Mouse (Mus musculus) limb, embryonic 10.5 days (tissue): ENCODE measurements at regions not wholly inside any gene's neighbourhood (a gene's known extent, or its start where the extent isn't known, plus 50 kb on each side); places are given as distances from the start of the nearest gene placed in this dataset.

Source experiments
- DNase-seq: peaks from one replicate; pipeline ENCODE4 v3.0.0-alpha.2; 2017; ENCODE audit warnings: low spot score
- H3K27ac ChIP-seq: fragments of 300-500 bp; sonication (generic); 2 replicates; pipeline ENCODE4 v1.5.1; 2016; ENCODE audit warnings: mild to moderate bottlenecking
- H3K27me3 ChIP-seq: fragments of 300-500 bp; sonication (generic); 2 replicates; pipeline ENCODE4 v1.6.1; 2016; ENCODE audit warnings: low read depth, mild to moderate bottlenecking; ENCODE audit not compliant: poor library complexity, severe bottlenecking
- H3K36me3 ChIP-seq: fragments of 300-500 bp; sonication (generic); 2 replicates; pipeline ENCODE4 v1.6.1; 2016; ENCODE audit warnings: mild to moderate bottlenecking, moderate library complexity
- H3K4me1 ChIP-seq: fragments of 300-500 bp; sonication (generic); 2 replicates; pipeline ENCODE4 v1.6.1; 2016
- H3K4me3 ChIP-seq: fragments of 300-500 bp; sonication (generic); 2 replicates; pipeline ENCODE4 v1.5.1; 2016; ENCODE audit warnings: mild to moderate bottlenecking, moderate library complexity
- H3K9me3 ChIP-seq: fragments of 300-500 bp; sonication (generic); replicated peaks from 2 replicates; pipeline ENCODE4 v1.6.1; 2016; ENCODE audit warnings: mild to moderate bottlenecking
- WGBS: fragments of 180-500 bp; shearing (Covaris S2); methylation state at CpG from one replicate; pipeline ENCODE4 v1.1.7; 2016; 5-methylcytosine and 5-hydroxymethylcytosine counted together

DNA sequence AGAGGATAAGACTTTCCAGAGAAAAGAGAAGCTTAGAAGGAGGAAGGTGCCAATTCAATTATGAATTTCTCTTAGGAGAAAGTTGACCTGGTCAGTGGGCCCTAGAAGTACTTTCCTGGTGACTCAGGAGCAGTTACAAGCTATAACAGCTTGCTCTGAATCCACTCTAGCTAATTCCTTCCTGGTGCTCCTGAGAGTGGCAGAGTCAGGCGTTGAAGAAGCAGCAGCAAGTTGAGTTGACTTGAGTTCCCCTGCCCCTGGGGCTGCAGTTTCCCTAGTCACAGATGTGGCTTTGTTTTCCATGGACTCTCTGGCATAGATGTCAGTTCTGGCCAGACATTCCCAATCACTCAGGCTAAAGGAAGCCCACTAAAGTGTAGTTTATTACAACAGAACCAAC is 85.9 kb downstream of the Osr1 start:
- 17% methylated on average over 1 of the region's 1 CpGs for WGBS
- Histone ChIP-seq H3K27me3 (no peaks in the 10 kb centered on the region), H3K27ac (no peak overlapping the region), H3K4me3 (no peak overlapping the region), H3K4me1 (no peaks in the 10 kb centered on the region), H3K9me3 (no peaks in the 10 kb centered on the region), H3K36me3 (no peaks in the 10 kb centered on the region)
- DNase-seq, result no peak

GRCm38 (mm10) chr12:9656324-9656723 is 86.4 kb downstream of the Osr1 start:
- Histone ChIP-seq H3K9me3 (no peaks in the 10 kb centered on the region), H3K27ac (no peak overlapping the region), H3K36me3 (no peaks in the 10 kb centered on the region), H3K4me3 (no peak overlapping the region), H3K27me3 (no peaks in the 10 kb centered on the region), H3K4me1 (no peaks in the 10 kb centered on the region)
- 58% methylated on average over 3 of the region's 3 CpGs for WGBS
- DNase-seq, result no peak

DNA sequence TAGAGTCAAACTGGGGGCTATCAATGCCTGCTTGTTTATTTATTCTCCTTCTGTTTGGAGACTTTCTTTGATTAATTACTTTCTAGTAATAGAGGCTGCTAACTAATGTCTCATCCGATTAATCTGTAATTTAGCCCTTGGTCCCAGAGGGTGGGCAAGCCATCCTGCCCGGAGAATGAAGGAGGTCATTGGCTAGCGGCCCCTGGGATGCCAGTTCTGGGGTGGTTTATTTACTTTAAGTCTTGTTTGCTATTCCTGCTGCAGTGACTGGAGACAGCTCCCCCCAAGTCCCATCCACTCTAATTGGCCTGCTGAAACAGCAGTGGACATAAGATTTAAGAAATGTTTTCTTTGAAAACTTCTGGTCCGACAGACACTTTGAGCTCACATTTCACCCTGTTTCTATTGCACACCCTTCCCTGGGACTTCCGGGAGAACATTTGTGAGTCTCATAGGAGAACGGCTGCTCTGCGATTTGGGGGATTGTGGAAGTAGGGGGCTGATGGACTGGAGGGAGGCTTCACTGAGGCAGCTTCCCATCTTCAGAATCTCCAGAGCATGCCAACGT is 87.4 kb downstream of the Osr1 start:
- H3K36me3 ChIP-seq, result no peaks in the 10 kb centered on the region
- H3K4me1 ChIP-seq, result no peaks in the 10 kb centered on the region
- no peak for DNase-seq
- H3K27ac ChIP-seq, result no peak overlapping the region
- H3K4me3 ChIP-seq, result no peak overlapping the region
- no peaks in the 10 kb centered on the region for H3K27me3 ChIP-seq
- no peaks in the 10 kb centered on the region for H3K9me3 ChIP-seq
- 42% methylated on average over 8 of the region's 8 CpGs for WGBS

GRCm38 (mm10) chr12:9657793-9658192 is 87.9 kb downstream of the Osr1 start:
- Histone ChIP-seq H3K4me1 (no peaks in the 10 kb centered on the region), H3K4me3 (no peak overlapping the region), H3K36me3 (no peaks in the 10 kb centered on the region), H3K27ac (no peak overlapping the region), H3K27me3 (no peaks in the 10 kb centered on the region), H3K9me3 (no peaks in the 10 kb centered on the region)
- 75% methylated on average over 8 of the region's 8 CpGs for WGBS
- DNase-seq, result no peak

DNA sequence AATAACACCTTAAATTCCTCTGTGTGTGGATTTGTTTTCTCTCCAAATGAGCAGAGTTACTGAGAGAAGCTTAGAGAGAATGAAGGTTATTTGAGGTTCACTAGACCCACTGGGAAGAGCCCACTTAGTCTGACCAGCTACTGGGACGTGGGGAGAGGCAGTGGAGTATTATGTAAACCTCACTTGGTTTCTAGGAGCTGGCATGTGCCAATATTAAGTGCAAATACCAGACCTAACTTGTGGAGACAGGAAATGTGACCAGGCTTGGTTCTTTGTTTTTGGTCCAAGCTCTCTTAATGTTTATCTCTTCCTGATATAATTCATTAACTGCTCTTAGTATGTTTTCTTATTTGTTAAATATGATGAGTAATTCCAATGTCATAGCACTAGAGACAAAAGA is 90.4 kb downstream of the Osr1 start:
- Histone ChIP-seq H3K27ac (no peak overlapping the region), H3K9me3 (no peaks in the 10 kb centered on the region), H3K36me3 (no peaks in the 10 kb centered on the region), H3K4me1 (no peaks in the 10 kb centered on the region), H3K27me3 (no peaks in the 10 kb centered on the region), H3K4me3 (no peak overlapping the region)
- WGBS, result 75% methylated on average over 1 of the region's 1 CpGs
- DNase-seq, result no peak

DNA sequence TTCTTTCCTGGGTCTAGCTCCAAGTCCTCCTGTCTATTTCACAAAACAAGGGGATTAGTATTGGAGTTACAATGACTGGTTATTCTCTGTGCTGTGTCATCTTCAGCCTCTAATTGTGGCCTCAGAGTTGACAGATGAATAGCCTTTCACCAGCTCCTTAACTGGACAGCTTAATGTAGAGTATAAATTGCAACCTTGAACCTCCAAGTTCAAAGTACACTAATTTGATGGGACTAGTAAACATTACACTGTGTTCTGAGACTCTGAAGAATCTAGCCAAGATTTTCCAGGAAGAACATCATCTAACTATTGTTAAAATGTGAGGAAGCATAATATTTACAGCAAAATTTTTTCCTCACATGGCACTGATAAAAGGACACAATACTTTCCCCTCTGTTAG is 118.9 kb downstream of the Osr1 start:
- no peak for DNase-seq

GRCm38 (mm10) chr12:9689541-9689940 is 119.6 kb downstream of the Osr1 start:
- Histone ChIP-seq H3K36me3 (no peaks in the 10 kb centered on the region), H3K27me3 (no peaks in the 10 kb centered on the region), H3K9me3 (no peaks in the 10 kb centered on the region), H3K27ac (no peak overlapping the region), H3K4me1 (no peaks in the 10 kb centered on the region), H3K4me3 (no peak overlapping the region)
- WGBS, result 92% methylated on average over 4 of the region's 4 CpGs
- no peak for DNase-seq

More for the DNA sequence above, 118.9 kb downstream of the Osr1 start:
- H3K36me3 ChIP-seq, result no peaks in the 10 kb centered on the region
- no peak overlapping the region for H3K4me3 ChIP-seq
- no peaks in the 10 kb centered on the region for H3K27me3 ChIP-seq
- no peak overlapping the region for H3K27ac ChIP-seq
- no peaks in the 10 kb centered on the region for H3K4me1 ChIP-seq
- H3K9me3 ChIP-seq, result no peaks in the 10 kb centered on the region

GRCm38 (mm10) chr12:9732921-9733320 is 163.0 kb downstream of the Osr1 start:
- no peak overlapping the region for H3K27ac ChIP-seq
- H3K4me3 ChIP-seq, result no peak overlapping the region
- 83% methylated on average over 1 of the region's 1 CpGs for WGBS
- no peaks in the 10 kb centered on the region for H3K36me3 ChIP-seq
- no peak for DNase-seq
- peaks cover 5% of the 10 kb centered on the region; the same call in 1 of the 2 replicates for H3K4me1 ChIP-seq
- no peaks in the 10 kb centered on the region for H3K27me3 ChIP-seq
- H3K9me3 ChIP-seq, result no peaks in the 10 kb centered on the region

DNA sequence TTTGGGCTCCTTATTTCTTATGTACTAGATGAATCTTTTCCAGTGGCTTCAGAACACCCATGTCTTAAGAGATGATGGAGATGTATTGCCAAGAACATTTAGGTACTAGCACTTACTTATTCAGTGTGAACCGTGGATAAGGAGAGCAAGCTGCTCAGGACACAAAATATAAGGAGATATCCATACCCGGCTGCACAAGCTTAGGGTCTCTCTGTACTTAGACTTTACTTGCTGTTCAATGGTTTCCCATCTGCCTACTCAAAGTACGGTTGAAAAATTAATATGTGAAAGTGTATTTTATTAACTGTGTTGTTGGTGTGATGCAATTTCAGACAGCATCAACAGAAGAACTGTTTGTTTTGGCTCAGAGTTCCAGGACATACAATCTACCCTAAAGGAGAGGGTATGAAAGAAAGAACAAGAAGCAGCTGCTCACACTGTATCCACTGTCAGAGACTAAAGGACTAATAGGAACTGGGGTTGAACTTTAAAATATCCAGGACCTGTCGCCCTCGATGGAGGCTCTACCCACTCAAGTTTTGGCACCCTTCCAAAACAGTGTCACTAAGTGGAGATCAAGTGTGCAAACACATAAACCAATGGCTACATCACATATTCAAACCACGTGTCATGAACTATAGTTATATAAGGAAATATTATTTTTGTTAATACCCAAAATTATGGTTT is 174.9 kb downstream of the Osr1 start:
- no peak for DNase-seq
- H3K27ac ChIP-seq, result no peak overlapping the region
- no peak overlapping the region for H3K4me3 ChIP-seq
- no peaks in the 10 kb centered on the region for H3K36me3 ChIP-seq
- H3K9me3 ChIP-seq, result no peaks in the 10 kb centered on the region
- 91% methylated on average over 6 of the region's 6 CpGs for WGBS
- H3K4me1 ChIP-seq, result peaks cover 9% of the 10 kb centered on the region; the same call in 1 of the 2 replicates
- no peaks in the 10 kb centered on the region for H3K27me3 ChIP-seq

DNA sequence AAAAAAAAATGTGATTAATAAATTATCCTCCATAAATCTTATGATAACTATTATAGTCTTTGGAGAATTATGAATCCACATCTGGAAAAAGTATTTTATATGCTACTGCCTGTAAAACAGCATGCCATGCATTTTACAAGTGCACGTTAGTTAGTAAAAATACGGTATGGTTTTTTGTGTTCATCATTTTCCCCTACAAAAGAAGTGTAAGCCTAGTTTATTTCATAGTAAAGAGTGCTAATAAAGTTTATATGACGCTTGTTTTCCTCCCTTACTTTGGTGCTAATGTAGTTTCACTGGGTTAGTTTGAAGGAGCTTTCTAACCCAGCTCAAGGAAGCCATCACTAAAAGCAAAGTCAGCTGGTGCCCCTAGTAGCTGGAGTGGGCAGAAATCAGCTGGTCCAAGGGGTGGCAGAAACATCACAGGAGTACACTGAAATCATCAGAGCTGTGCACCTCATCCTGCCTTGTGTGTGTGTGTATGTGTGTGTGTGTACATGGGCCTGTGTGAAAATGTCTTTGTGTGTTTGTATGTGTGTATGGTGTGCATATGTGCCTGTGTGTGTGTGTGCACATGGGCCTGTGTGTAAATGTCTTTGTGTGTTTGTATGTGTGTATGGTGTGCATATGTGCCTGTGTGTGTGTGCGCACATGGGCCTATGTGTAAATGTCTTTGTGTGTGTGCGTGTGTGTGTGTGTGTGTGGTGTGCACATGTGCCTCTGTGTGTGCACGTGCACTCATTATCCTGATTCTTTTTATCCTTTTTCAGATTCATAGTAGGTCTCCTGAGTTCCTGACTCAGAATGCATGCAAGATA is 181.6 kb downstream of the Osr1 start:
- Histone ChIP-seq H3K4me1 (peaks cover 38% of the 10 kb centered on the region), H3K27me3 (no peaks in the 10 kb centered on the region), H3K36me3 (no peaks in the 10 kb centered on the region), H3K9me3 (no peaks in the 10 kb centered on the region), H3K4me3 (no peak overlapping the region), H3K27ac (peak overlapping the region; percentile 79)
- no peak for DNase-seq
- WGBS, result 74% methylated on average over 6 of the region's 6 CpGs

GRCm38 (mm10) chr12:9752079-9752450 is 182.1 kb downstream of the Osr1 start:
- no peaks in the 10 kb centered on the region for H3K27me3 ChIP-seq
- H3K4me3 ChIP-seq, result no peak overlapping the region
- no peaks in the 10 kb centered on the region for H3K9me3 ChIP-seq
- no peak for DNase-seq
- no peaks in the 10 kb centered on the region for H3K36me3 ChIP-seq
- H3K4me1 ChIP-seq, result peaks cover 32% of the 10 kb centered on the region
- 44% methylated on average over 6 of the region's 6 CpGs for WGBS
- peak overlapping the region; percentile 79 for H3K27ac ChIP-seq

- no peak overlapping the region for H3K27ac ChIP-seq
- WGBS, result 86% methylated on average over 1 of the region's 1 CpGs
- no peaks in the 10 kb centered on the region for H3K9me3 ChIP-seq
- no peak overlapping the region for H3K4me3 ChIP-seq
- no peaks in the 10 kb centered on the region for H3K36me3 ChIP-seq
- DNase-seq, result no peak
- H3K27me3 ChIP-seq, result no peaks in the 10 kb centered on the region
- peaks cover 25% of the 10 kb centered on the region for H3K4me1 ChIP-seq
Measured at GRCm38 (mm10) chr12:9756411-9756810, 186.5 kb downstream of the Osr1 start.

DNA sequence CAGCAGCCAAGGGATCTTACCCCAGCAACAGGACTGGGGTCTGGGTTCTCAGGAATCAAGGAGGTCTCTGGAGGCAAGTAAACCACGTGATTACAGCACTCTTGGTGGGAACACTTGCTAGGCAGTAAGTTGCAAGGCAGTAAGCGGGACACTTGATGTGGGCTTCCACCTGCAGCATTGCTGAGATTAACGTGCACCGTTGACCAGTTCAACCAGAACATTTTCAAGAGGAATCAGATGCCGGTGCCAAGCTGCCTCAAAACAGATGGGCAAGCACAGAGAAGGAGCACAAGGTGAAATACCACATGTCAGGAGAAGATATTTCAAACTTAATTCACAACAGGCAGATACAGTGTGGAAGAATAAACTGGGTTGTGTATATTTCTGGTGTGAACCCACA is 190.9 kb downstream of the Osr1 start:
- H3K4me1 ChIP-seq, result peaks cover 10% of the 10 kb centered on the region
- no peaks in the 10 kb centered on the region for H3K9me3 ChIP-seq
- no peak overlapping the region for H3K27ac ChIP-seq
- no peaks in the 10 kb centered on the region for H3K36me3 ChIP-seq
- DNase-seq, result peak; percentile 41
- no peak overlapping the region for H3K4me3 ChIP-seq
- 25% methylated on average over 5 of the region's 5 CpGs for WGBS
- no peaks in the 10 kb centered on the region for H3K27me3 ChIP-seq
